Mouse (Mus musculus) intestine, embryonic 14.5 days (tissue): ENCODE data around the gene Gja4. TPM values are rescaled to one million over a fixed set of nuclear protein-coding genes. Genes with fewer than 3 reads are reported as not detected.

Experiments used
- ATAC-seq: fragments of 200-750 bp; cut with Nextera tagmentation; replicated peaks from 2 replicates; pipeline ENCODE4 v1.8.0; 2017; ENCODE audit warnings: low read depth, moderate number of reproducible peaks, moderate TSS enrichment, moderate library complexity; ENCODE audit not compliant: low FRiP score, low TSS enrichment
- DNase-seq: peaks from one replicate; pipeline ENCODE4 v3.0.0-alpha.2; 2018; ENCODE audit warnings: low spot score
- H3K27ac ChIP-seq: fragments of 300-500 bp; sonication (generic); 2 replicates; pipeline ENCODE4 v1.5.1; 2014; ENCODE audit warnings: low read depth, mild to moderate bottlenecking, control low read depth
- H3K27me3 ChIP-seq: fragments of 300-500 bp; sonication (generic); replicated peaks from 2 replicates; pipeline ENCODE4 v1.6.1; 2014; ENCODE audit warnings: low read length, control low read depth; ENCODE audit not compliant: control insufficient read depth, insufficient read depth
- H3K36me3 ChIP-seq: fragments of 300-500 bp; sonication (generic); 2 replicates; pipeline ENCODE4 v1.6.1; 2014; ENCODE audit warnings: low read length, control low read depth; ENCODE audit not compliant: control insufficient read depth, insufficient read depth
- H3K4me1 ChIP-seq: fragments of 300-500 bp; sonication (generic); replicated peaks from 2 replicates; pipeline ENCODE4 v1.6.1; 2014; ENCODE audit warnings: low read length, control low read depth, mixed read lengths; ENCODE audit not compliant: control insufficient read depth, insufficient read depth
- H3K4me2 ChIP-seq: fragments of 300-500 bp; sonication (generic); 2 replicates; pipeline ENCODE4 v1.6.1; 2014; ENCODE audit warnings: low read length
- H3K4me3 ChIP-seq: fragments of 300-500 bp; sonication (generic); 2 replicates; pipeline ENCODE4 v1.5.1; 2014; ENCODE audit warnings: low read depth, low read length, control low read depth, mixed read lengths
- H3K9ac ChIP-seq: fragments of 300-500 bp; sonication (generic); 2 replicates; pipeline ENCODE4 v1.6.1; 2014; ENCODE audit warnings: mild to moderate bottlenecking, low read length
- H3K9me3 ChIP-seq: fragments of 300-500 bp; sonication (generic); 2 replicates; pipeline ENCODE4 v1.6.1; 2016; ENCODE audit warnings: low read length, control low read depth; ENCODE audit not compliant: control insufficient read depth
- WGBS: fragments of 180-500 bp; shearing (Covaris S2); extraction: QIAGEN DNeasy Blood & Tissue Kit; methylation state at CpG from one replicate; pipeline ENCODE4 v1.1.7; 2014; 5-methylcytosine and 5-hydroxymethylcytosine counted together
- polyA plus RNA-seq: library from polyadenylated mRNA; unstranded; fragments of >200 nt; fragmentation: Nextera tagmentation; extraction: Ambion mirVana; gene quantifications from 2 replicates; pipeline ENCODE4 v1.2.1, GENCODE M21; 2014

The Gja4 gene
- polyA plus RNA-seq, 1 experiment from 2014 or later: 22.9 TPM

- Histone ChIP-seq H3K4me3 (no peak overlapping the region), H3K4me2 (no peak overlapping the region), H3K9ac (no peak overlapping the region), H3K27ac (no peak overlapping the region), H3K9me3 (no peaks in the 10 kb centered on the region), H3K27me3 (no peaks in the 10 kb centered on the region), H3K4me1 (no peaks in the 10 kb centered on the region), H3K36me3 (no peaks in the 10 kb centered on the region)
- 82% methylated on average over 5 of the region's 5 CpGs for WGBS
- DNase-seq: no peak
- no peak for ATAC-seq
Observed at GRCm38 (mm10) chr4:127345000-127345399, 31.2 kb upstream of the Gja4 start.

DNA sequence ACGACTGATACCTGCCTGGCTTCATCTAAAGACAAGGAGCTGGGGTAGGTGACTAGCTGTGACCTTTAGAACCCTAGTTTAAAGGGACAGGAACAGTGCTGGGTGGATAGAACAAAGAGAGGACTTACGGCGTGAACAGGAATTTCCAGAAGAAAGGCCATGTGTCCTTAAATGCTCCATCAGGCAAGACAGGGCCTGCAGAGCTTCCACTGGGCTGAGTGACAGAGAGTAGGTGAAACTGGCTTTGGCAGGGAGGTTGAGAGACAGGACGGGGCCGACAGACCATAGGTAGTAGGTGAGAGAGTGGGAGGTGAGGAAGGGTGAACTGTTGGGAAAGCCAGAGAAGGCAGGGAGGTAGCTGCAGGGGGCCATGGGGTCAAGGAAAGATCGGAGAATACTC is 27.5 kb upstream of the Gja4 start:
- no peak overlapping the region for H3K27ac ChIP-seq
- no peak overlapping the region for H3K9ac ChIP-seq
- H3K4me3 ChIP-seq: no peak overlapping the region
- ATAC-seq: no peak
- no peaks in the 10 kb centered on the region for H3K27me3 ChIP-seq
- H3K4me2 ChIP-seq: no peak overlapping the region
- WGBS: 42% methylated on average over 6 of the region's 6 CpGs
- H3K9me3 ChIP-seq: no peaks in the 10 kb centered on the region
- no peaks in the 10 kb centered on the region for H3K4me1 ChIP-seq
- no peaks in the 10 kb centered on the region for H3K36me3 ChIP-seq
- no peak for DNase-seq

DNA sequence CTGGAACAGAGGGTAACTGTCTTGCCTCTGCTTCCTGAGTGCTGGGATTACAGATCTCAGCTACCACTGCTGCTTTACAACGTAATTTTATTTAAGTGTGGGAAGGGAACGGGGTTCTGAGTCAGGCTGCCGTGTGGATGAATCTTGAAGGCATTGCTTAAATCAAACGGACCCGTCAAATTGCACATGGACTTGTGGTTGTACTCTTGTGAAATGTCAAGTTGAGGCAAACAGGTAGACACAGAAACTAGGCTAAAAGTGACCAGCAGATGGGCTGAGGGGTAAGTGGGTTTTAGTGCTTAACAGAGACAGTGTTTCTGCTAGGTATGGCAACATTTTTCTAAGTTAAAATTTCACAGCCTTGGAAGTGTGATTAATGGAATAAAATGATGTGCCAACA is 23.8 kb upstream of the Gja4 start:
- 75% methylated on average over 5 of the region's 5 CpGs for WGBS
- no peak overlapping the region for H3K4me2 ChIP-seq

GRCm38 (mm10) chr4:127334870-127335504 is 21.1 kb upstream of the Gja4 start:
- Histone ChIP-seq H3K4me3 (no peak overlapping the region), H3K4me1 (0 out of 2 replicates have a peak, but pooled peaks cover 9% of the 10 kb centered on the region), H3K9ac (no peak overlapping the region), H3K27ac (no peak overlapping the region), H3K27me3 (peaks cover 31% of the 10 kb centered on the region), H3K4me2 (no peak overlapping the region), H3K9me3 (no peaks in the 10 kb centered on the region), H3K36me3 (no peaks in the 10 kb centered on the region)
- no peak for DNase-seq
- WGBS: 22% methylated on average over 5 of the region's 5 CpGs
- ATAC-seq: no peak; the same call in 1 of the 2 replicates

More for the DNA sequence above, 23.8 kb upstream of the Gja4 start:
- H3K27me3 ChIP-seq: 0 out of 2 replicates have a peak, but pooled peaks cover 7% of the 10 kb centered on the region
- no peak overlapping the region for H3K9ac ChIP-seq
- H3K4me3 ChIP-seq: no peak overlapping the region
- ATAC-seq: no peak
- H3K36me3 ChIP-seq: no peaks in the 10 kb centered on the region
- no peaks in the 10 kb centered on the region for H3K9me3 ChIP-seq
- DNase-seq: no peak
- H3K4me1 ChIP-seq: no peaks in the 10 kb centered on the region
- H3K27ac ChIP-seq: no peak overlapping the region

GRCm38 (mm10) chr4:127331171-127331570 is 17.3 kb upstream of the Gja4 start:
- Histone ChIP-seq H3K27ac (no peak overlapping the region), H3K4me3 (no peak overlapping the region), H3K4me2 (no peak overlapping the region), H3K9ac (no peak overlapping the region), H3K9me3 (no peaks in the 10 kb centered on the region), H3K27me3 (peaks cover 59% of the 10 kb centered on the region), H3K4me1 (0 out of 2 replicates have a peak, but pooled peaks cover 9% of the 10 kb centered on the region), H3K36me3 (no peaks in the 10 kb centered on the region)
- 24% methylated on average over 13 of the region's 13 CpGs for WGBS
- DNase-seq (no peak), ATAC-seq (no peak)

GRCm38 (mm10) chr4:127330181-127331100 is 16.6 kb upstream of the Gja4 start, which contains the start of gene Gjb3:
TSS of gene Gjb3 (minus strand) at chr4:127330844.
- H3K4me3 ChIP-seq: peak within 1 kb of the TSS; percentile 20; the same call in 1 of the 2 replicates
- no peaks in the 10 kb centered on the region for H3K9me3 ChIP-seq
- peak; percentile 63 for DNase-seq
- H3K4me1 ChIP-seq: 0 out of 2 replicates have a peak, but pooled peaks cover 9% of the 10 kb centered on the region
- H3K27me3 ChIP-seq: peaks cover 59% of the 10 kb centered on the region
- no peaks in the 10 kb centered on the region for H3K36me3 ChIP-seq
- 2% methylated on average over 49 of the region's 49 CpGs for WGBS
- H3K4me2 ChIP-seq: peak within 1 kb of the TSS; percentile 36
- no peak within 1 kb of the TSS for H3K9ac ChIP-seq
- H3K27ac ChIP-seq: no peak within 1 kb of the TSS
- ATAC-seq: no peak

- H3K36me3 ChIP-seq: no peaks in the 10 kb centered on the region
- no peak overlapping the region for H3K9ac ChIP-seq
- 1% methylated on average over 13 of the region's 13 CpGs for WGBS
- H3K27me3 ChIP-seq: peaks cover 59% of the 10 kb centered on the region
- H3K4me1 ChIP-seq: 0 out of 2 replicates have a peak, but pooled peaks cover 9% of the 10 kb centered on the region
- peak; percentile 51 for DNase-seq
- H3K27ac ChIP-seq: no peak overlapping the region
- no peaks in the 10 kb centered on the region for H3K9me3 ChIP-seq
- peak overlapping the region; percentile 20; the same call in 1 of the 2 replicates for H3K4me3 ChIP-seq
- H3K4me2 ChIP-seq: peak overlapping the region; percentile 36
- no peak for ATAC-seq
Observed at GRCm38 (mm10) chr4:127329751-127330150, 15.9 kb upstream of the Gja4 start.

DNA sequence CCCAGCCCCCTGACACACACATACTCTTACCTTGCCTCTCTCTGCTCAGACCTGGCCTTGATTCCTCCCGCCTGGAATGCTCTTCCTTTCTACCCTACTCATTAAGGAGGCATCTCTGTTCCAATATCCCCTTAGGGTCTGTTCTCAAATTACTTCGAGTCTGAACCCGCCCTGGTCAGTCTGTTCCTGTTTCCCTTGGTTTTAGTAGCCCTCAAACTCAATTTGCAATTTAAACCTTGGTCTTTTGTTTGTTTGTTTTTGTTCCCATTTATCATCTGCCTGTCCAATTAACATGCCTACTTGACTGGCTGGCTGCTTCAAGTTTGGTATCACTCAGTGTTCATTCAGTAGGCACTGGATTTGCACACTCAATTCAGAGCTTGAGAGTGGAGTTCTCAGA is 15.2 kb upstream of the Gja4 start:
- Histone ChIP-seq H3K36me3 (no peaks in the 10 kb centered on the region), H3K4me2 (no peak overlapping the region), H3K9me3 (no peaks in the 10 kb centered on the region), H3K9ac (no peak overlapping the region), H3K27me3 (peaks cover 59% of the 10 kb centered on the region), H3K4me3 (no peak overlapping the region), H3K27ac (no peak overlapping the region), H3K4me1 (0 out of 2 replicates have a peak, but pooled peaks cover 9% of the 10 kb centered on the region)
- DNase-seq (no peak), ATAC-seq (no peak)
- 8% methylated on average over 3 of the region's 3 CpGs for WGBS
